Mouse (Mus musculus) neural tube, embryonic 12.5 days (tissue): ENCODE measurements at regions not wholly inside any gene's neighbourhood (a gene's known extent, or its start where the extent isn't known, plus 50 kb on each side); places are given as distances from the start of the nearest gene placed in this dataset.

Source experiments
- ATAC-seq: fragments of 200-750 bp; cut with Nextera tagmentation; 2 replicates; pipeline ENCODE4 v1.8.0; 2017; ENCODE audit warnings: low read depth, mild to moderate bottlenecking, moderate TSS enrichment, moderate library complexity; ENCODE audit not compliant: low FRiP score
- H3K27ac ChIP-seq: fragments of 300-500 bp; sonication (generic); 2 replicates; pipeline ENCODE4 v1.5.1; 2016
- H3K27me3 ChIP-seq: fragments of 300-500 bp; sonication (generic); replicated peaks from 2 replicates; pipeline ENCODE4 v1.6.1; 2016; ENCODE audit warnings: mild to moderate bottlenecking
- H3K36me3 ChIP-seq: fragments of 300-500 bp; sonication (generic); 2 replicates; pipeline ENCODE4 v1.6.1; 2016; ENCODE audit warnings: mild to moderate bottlenecking
- H3K4me1 ChIP-seq: fragments of 300-500 bp; sonication (generic); 2 replicates; pipeline ENCODE4 v1.6.1; 2016
- H3K4me2 ChIP-seq: fragments of 300-500 bp; sonication (generic); replicated peaks from 2 replicates; pipeline ENCODE4 v1.6.1; 2016; ENCODE audit warnings: mild to moderate bottlenecking
- H3K4me3 ChIP-seq: fragments of 300-500 bp; sonication (generic); 2 replicates; pipeline ENCODE4 v1.5.1; 2016
- H3K9ac ChIP-seq: fragments of 300-500 bp; sonication (generic); 2 replicates; pipeline ENCODE4 v1.6.1; 2016; ENCODE audit warnings: mild to moderate bottlenecking
- H3K9me3 ChIP-seq: fragments of 300-500 bp; sonication (generic); 2 replicates; pipeline ENCODE4 v1.6.1; 2016; ENCODE audit warnings: mild to moderate bottlenecking
- WGBS: fragments of 180-500 bp; shearing (Covaris S2); methylation state at CpG from one replicate; pipeline ENCODE4 v1.1.7; 2016; 5-methylcytosine and 5-hydroxymethylcytosine counted together

- no peak overlapping the region for H3K27ac ChIP-seq
- no peaks in the 10 kb centered on the region for H3K4me1 ChIP-seq
- no peak overlapping the region for H3K4me3 ChIP-seq
- no peaks in the 10 kb centered on the region for H3K27me3 ChIP-seq
- no peak for ATAC-seq
- no peak overlapping the region for H3K9ac ChIP-seq
- H3K9me3 ChIP-seq, result no peaks in the 10 kb centered on the region
- 78% methylated on average over 6 of the region's 6 CpGs for WGBS
- H3K36me3 ChIP-seq, result no peaks in the 10 kb centered on the region
- H3K4me2 ChIP-seq, result no peak overlapping the region
Measured at GRCm38 (mm10) chr13:47811711-47812415, 449.2 kb upstream of the Id4 start.

GRCm38 (mm10) chr13:47818924-47819564 lies 442.0 kb upstream of the Id4 start:
- H3K27ac ChIP-seq, result no peak overlapping the region
- no peak overlapping the region for H3K4me3 ChIP-seq
- no peaks in the 10 kb centered on the region for H3K4me1 ChIP-seq
- H3K36me3 ChIP-seq, result no peaks in the 10 kb centered on the region
- no peak overlapping the region for H3K9ac ChIP-seq
- 78% methylated on average over 9 of the region's 9 CpGs for WGBS
- H3K27me3 ChIP-seq, result no peaks in the 10 kb centered on the region
- no peaks in the 10 kb centered on the region for H3K9me3 ChIP-seq
- H3K4me2 ChIP-seq, result no peak overlapping the region
- no peak for ATAC-seq

DNA sequence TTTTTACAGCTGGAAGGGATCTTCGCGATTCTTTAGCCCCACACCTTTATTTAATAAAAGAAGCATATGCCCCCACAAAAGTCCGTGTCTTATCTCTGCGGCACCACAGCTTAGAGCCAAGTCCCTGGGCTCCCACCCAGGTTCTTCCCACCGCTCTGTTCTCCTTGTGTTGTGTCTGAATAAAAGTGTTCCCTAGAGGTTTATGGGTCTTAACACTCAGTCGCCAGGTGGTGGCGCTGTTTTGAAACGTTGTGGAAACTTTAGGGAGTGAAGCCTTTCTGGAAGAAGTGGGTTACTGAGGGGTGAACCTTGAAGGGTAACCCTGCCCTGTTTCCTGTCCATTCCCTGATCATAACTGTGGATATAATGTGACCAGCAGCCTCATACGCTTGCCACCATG lies 424.5 kb upstream of the Id4 start:
- 43% methylated on average over 9 of the region's 9 CpGs for WGBS
- Histone ChIP-seq H3K4me1 (no peaks in the 10 kb centered on the region), H3K27ac (no peak overlapping the region), H3K27me3 (no peaks in the 10 kb centered on the region), H3K9ac (no peak overlapping the region), H3K4me3 (no peak overlapping the region), H3K9me3 (no peaks in the 10 kb centered on the region), H3K36me3 (no peaks in the 10 kb centered on the region), H3K4me2 (no peak overlapping the region)
- no peak for ATAC-seq

DNA sequence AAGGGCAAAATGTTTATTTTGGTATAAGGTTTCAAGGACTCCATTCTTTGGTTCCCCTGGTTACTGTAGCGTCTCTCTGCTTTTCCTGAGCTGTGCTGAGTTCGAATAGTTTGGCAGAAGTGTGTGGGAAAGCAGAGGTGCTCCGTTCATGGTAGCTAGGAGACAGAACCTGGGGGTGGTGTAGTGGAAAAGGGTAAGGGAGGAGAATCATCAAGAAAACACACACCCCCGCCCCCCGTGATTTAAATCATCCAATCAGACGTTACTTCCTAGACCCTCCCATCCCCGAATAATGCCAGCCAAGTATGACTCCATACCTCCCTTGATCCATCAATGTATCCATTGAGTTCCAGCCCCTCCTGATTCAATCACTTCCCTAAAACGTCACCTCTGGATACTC lies 418.6 kb upstream of the Id4 start:
- 88% methylated on average over 8 of the region's 8 CpGs for WGBS
- Histone ChIP-seq H3K4me2 (no peak overlapping the region), H3K27me3 (no peaks in the 10 kb centered on the region), H3K9me3 (no peaks in the 10 kb centered on the region), H3K4me3 (no peak overlapping the region), H3K36me3 (no peaks in the 10 kb centered on the region), H3K4me1 (peaks cover 15% of the 10 kb centered on the region), H3K27ac (no peak overlapping the region), H3K9ac (no peak overlapping the region)
- ATAC-seq, result no peak

DNA sequence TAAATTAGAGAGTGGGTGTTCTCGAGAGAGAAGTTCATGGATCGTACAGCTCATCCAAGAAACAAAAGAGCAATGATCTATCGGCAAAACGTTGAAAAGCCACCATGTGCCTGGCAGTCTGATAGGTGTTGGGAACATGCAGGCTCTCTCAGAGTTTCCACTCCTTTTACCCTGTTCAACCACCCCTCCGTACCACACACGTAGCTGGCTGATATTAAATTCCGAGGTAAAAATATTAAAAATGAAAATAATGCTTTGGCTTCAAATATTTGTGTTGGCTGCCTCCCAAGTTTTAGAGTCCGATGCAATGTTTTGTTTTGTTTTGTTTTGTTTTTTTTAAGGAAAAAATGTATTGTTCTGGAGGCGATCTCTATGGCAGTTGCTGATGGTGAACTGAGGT lies 418.0 kb upstream of the Id4 start:
- H3K4me1 ChIP-seq, result peaks cover 15% of the 10 kb centered on the region
- no peaks in the 10 kb centered on the region for H3K27me3 ChIP-seq
- no peaks in the 10 kb centered on the region for H3K9me3 ChIP-seq
- no peak overlapping the region for H3K27ac ChIP-seq
- peak overlapping the region; percentile 48; the same call in 1 of the 2 replicates for H3K4me2 ChIP-seq
- no peaks in the 10 kb centered on the region for H3K36me3 ChIP-seq
- ATAC-seq, result no peak
- WGBS, result 83% methylated on average over 9 of the region's 9 CpGs
- H3K9ac ChIP-seq, result no peak overlapping the region
- no peak overlapping the region for H3K4me3 ChIP-seq

DNA sequence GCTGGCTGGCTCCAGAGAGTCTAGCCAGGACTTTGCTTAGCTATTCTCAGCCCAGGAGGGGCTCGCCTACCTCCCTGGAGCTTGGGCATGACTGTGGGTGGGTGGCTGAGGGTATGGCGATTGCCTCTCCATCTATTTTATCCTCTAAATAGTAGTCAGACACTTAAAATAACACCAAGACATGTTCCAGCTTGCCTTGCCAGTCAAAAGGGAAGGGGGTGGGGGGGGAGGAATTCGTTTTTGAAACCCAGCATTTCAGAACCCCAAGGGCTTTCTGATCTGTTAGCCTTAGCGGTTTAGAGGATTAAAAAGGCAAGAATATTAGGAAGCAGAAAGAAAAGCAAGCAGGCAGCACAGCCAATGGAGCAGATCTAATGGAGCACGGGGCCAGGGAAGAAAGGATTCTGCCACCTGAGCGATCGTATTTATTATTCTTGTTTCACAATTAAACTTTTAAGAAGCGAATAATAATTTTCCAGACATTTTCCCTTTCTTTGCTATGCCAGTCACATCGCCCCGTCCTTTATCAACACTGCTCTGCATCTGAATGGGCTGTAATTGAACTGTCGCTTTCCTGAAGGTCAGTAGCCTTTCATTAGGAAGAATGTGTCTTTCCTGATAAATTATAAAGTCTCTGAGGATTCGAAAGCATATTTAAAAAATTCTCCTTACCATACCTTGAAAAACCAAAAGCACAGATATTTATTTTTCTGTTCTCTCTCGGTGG lies 417.3 kb upstream of the Id4 start:
- 25% methylated on average over 13 of the region's 13 CpGs for WGBS
- H3K9me3 ChIP-seq, result no peaks in the 10 kb centered on the region
- no peaks in the 10 kb centered on the region for H3K27me3 ChIP-seq
- peak overlapping the region; percentile 48 for H3K4me2 ChIP-seq
- no peak overlapping the region for H3K9ac ChIP-seq
- no peak for ATAC-seq
- no peaks in the 10 kb centered on the region for H3K36me3 ChIP-seq
- H3K4me1 ChIP-seq, result peaks cover 20% of the 10 kb centered on the region
- no peak overlapping the region for H3K27ac ChIP-seq
- no peak overlapping the region for H3K4me3 ChIP-seq

GRCm38 (mm10) chr13:47846713-47847112 lies 414.3 kb upstream of the Id4 start:
- H3K27me3 ChIP-seq, result no peaks in the 10 kb centered on the region
- no peak overlapping the region for H3K9ac ChIP-seq
- WGBS, result 89% methylated on average over 3 of the region's 3 CpGs
- H3K36me3 ChIP-seq, result no peaks in the 10 kb centered on the region
- H3K4me2 ChIP-seq, result no peak overlapping the region
- no peaks in the 10 kb centered on the region for H3K9me3 ChIP-seq
- no peak for ATAC-seq
- no peak overlapping the region for H3K27ac ChIP-seq
- no peak overlapping the region for H3K4me3 ChIP-seq
- peaks cover 23% of the 10 kb centered on the region for H3K4me1 ChIP-seq

GRCm38 (mm10) chr13:47848371-47849188 lies 412.4 kb upstream of the Id4 start:
- no peaks in the 10 kb centered on the region for H3K27me3 ChIP-seq
- ATAC-seq, result peak; percentile 25; the same call in 1 of the 2 replicates
- H3K27ac ChIP-seq, result no peak overlapping the region; the same call in 1 of the 2 replicates
- WGBS, result 47% methylated on average over 11 of the region's 11 CpGs
- no peak overlapping the region for H3K9ac ChIP-seq
- no peak overlapping the region for H3K4me2 ChIP-seq
- H3K4me3 ChIP-seq, result no peak overlapping the region
- H3K4me1 ChIP-seq, result peaks cover 15% of the 10 kb centered on the region
- no peaks in the 10 kb centered on the region for H3K9me3 ChIP-seq
- no peaks in the 10 kb centered on the region for H3K36me3 ChIP-seq

- Histone ChIP-seq H3K27ac (0 out of 2 replicates have a peak overlapping the region, but pooled peaks have one; percentile 26), H3K27me3 (no peaks in the 10 kb centered on the region), H3K4me2 (peak overlapping the region; percentile 53), H3K4me1 (peaks cover 22% of the 10 kb centered on the region), H3K9me3 (no peaks in the 10 kb centered on the region), H3K9ac (peak overlapping the region; percentile 35; the same call in 1 of the 2 replicates), H3K4me3 (no peak overlapping the region), H3K36me3 (no peaks in the 10 kb centered on the region)
- ATAC-seq, result no peak
- WGBS, result 2% methylated on average over 22 of the region's 22 CpGs
Measured at GRCm38 (mm10) chr13:47855422-47856108, 405.5 kb upstream of the Id4 start.

GRCm38 (mm10) chr13:47858946-47859345 lies 402.1 kb upstream of the Id4 start:
- H3K9ac ChIP-seq, result no peak overlapping the region
- no peaks in the 10 kb centered on the region for H3K36me3 ChIP-seq
- no peaks in the 10 kb centered on the region for H3K9me3 ChIP-seq
- no peaks in the 10 kb centered on the region for H3K27me3 ChIP-seq
- no peak overlapping the region for H3K27ac ChIP-seq
- ATAC-seq, result no peak
- no peak overlapping the region for H3K4me3 ChIP-seq
- H3K4me1 ChIP-seq, result peaks cover 22% of the 10 kb centered on the region
- H3K4me2 ChIP-seq, result no peak overlapping the region
- WGBS, result 87% methylated on average over 4 of the region's 4 CpGs

DNA sequence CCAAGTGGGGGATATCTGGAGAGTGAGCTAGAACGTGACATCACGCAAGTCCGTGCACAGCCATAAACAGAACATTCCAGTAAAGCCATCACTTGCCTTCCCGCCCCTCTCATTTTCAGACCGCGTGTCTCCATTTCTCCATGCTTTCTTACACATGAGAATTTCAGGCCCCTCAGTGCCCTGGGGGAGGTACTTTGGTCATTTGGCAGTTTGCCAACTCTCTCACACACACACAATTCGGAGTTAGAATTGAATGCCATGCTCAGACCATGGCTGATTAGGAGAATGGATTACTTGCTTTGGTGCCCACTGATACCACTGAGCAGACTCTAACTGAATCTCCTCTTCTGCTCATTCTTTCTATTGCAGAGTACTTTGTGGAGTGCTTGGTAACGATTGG lies 400.7 kb upstream of the Id4 start:
- Histone ChIP-seq H3K9me3 (no peaks in the 10 kb centered on the region), H3K4me2 (no peak overlapping the region), H3K36me3 (no peaks in the 10 kb centered on the region), H3K4me3 (no peak overlapping the region), H3K27me3 (no peaks in the 10 kb centered on the region), H3K27ac (no peak overlapping the region), H3K4me1 (peaks cover 12% of the 10 kb centered on the region), H3K9ac (no peak overlapping the region)
- no peak for ATAC-seq
- 56% methylated on average over 8 of the region's 8 CpGs for WGBS
